Mouse (Mus musculus) left cerebral cortex, postnatal 10 days (tissue): ENCODE data around the gene Crebbp. TPM values are rescaled to one million over a fixed set of nuclear protein-coding genes. Genes with fewer than 3 reads are reported as not detected.
A peak's percentile ranks its signal among the peaks of the same experiment; 100 is the strongest.
"Not testable (repeated sequence)": the region's sequence is repeated elsewhere in the genome, so short reads cannot be mapped to it uniquely, and the experiment has no call there.

Experiments
- DNase-seq, 2 experiments: peaks; one replicate each; pipeline ENCODE4 v3.0.0; 2021 to 2022; ENCODE audit warnings: low spot score in 2 of 2, mixed read lengths in 1 of 2; ENCODE audit errors: extremely low spot score in 1 of 2
- intact Hi-C: fragments of 180-260 bp; cut with DNase I; formaldehyde crosslinking; loops from one replicate; pipeline ENCODE4 v1.15.1; 2025
- total RNA-seq, 2 experiments: library from RNA; stranded (reverse); gene quantifications; 2 replicates each; pipeline ENCODE4 v1.2.3; 2021

Crebbp gene
- total RNA-seq, result 10 to 100 TPM; 79.1 to 80.5 TPM

DNA sequence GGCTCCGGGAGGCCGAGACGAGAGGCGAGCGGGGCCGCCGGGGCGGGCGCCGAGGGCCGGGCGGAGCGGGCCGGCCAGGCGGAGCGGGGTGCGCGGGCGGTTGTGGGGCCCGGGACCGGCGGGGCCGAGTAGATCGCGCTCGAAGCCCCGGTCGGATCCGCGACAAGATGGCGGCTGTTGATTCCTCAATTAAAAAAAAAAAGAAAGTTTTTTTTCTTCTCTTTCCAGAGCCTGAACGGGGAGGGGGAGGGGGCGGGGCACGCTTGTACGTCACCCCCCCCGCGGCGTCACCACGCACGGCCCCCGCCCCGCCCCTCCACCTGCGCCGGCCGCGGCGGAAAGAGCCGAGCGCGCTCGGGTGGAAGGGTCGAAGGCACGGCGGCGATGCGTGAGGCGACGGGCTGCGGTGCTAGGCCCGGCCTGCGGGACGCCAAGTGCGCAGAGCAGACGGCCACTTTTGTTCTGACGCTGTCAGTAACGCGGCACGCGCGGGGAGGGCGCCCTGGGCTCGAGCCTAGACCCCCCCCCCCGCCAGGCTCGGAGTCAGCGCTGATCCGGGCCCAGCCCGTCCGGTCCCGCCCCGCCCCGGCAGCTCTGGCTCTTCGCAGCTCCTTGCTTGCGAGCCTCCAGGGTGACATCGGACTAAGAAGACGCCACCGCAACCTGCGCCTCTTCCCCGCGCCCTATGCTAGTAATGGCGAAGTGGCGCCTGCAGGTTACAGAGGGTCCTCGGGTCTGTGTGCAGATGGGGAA lies at the start of gene Crebbp:
Gene Crebbp (minus strand): TSS at position 199 of the 753 bp plus-strand sequence.
- DNase-seq, result peak; percentile 84 to 96
- intact Hi-C loops, result loop anchor here (5.0 kb wide), 2 partner anchors 57 to 137 kb away; partner anchors contain the start of gene Trap1

DNA sequence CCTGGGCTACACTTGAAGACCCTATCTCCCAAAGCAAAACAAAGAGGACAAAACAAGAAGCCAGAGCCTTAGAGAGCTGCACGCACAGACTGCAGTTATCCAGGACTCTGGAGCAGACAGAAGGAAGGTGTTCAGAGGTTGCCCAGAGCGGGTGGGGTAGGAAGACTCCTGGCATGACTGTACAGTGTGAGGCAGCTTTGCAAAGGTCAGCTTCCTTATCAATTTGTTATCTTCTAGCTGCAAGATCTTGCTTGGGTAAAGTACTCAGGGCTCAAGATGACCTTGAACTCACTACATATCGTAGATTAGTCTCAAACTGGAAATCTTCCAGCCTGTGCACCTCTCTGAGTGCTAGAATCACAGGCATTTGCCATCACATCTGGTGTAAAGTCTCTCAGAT lies 49.7 kb upstream of the Crebbp start:
- no peak for DNase-seq
- intact Hi-C loops, result no loop called here

DNA sequence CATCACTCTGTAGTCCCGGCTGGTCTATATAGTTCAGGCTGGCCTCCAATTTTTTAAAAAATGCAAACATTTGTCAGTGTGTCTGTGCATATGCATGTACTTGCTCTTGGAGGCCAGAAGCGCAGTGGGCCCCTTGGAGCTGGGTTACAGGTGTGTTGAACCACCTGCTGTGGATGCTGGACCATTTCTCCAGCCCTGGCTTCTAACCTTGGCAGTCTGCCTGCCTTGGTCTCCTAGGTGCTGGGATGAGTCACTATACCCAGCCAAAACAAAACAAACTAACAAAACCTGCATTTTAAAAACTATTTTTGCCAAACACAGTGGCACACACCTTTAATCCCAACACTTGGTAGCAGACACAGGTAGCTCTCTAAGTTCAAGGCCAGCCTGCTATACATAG lies 43.7 kb upstream of the Crebbp start:
- intact Hi-C loops, result no loop called here
- no peak for DNase-seq

DNA sequence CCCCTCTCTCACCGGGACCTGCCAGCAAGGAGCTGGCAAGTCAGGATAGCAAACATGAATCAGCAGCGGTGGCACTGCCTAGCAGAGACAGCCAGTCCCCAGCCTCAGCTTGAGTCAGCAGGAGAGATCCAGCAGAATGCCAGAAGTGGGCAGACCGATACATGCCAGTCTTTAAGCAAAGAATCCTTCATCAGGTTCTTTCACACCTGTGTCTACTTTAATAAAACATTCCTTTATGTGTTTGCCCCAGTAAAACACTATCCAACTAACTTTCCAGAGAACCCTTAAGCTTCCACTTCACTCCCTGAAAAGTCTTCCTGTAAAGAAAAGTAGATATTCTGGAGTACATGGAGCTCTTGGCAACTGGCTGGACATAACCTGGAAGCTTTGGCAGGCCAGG lies 35.0 kb upstream of the Crebbp start:
- intact Hi-C loops, result no loop called here
- no peak for DNase-seq

DNA sequence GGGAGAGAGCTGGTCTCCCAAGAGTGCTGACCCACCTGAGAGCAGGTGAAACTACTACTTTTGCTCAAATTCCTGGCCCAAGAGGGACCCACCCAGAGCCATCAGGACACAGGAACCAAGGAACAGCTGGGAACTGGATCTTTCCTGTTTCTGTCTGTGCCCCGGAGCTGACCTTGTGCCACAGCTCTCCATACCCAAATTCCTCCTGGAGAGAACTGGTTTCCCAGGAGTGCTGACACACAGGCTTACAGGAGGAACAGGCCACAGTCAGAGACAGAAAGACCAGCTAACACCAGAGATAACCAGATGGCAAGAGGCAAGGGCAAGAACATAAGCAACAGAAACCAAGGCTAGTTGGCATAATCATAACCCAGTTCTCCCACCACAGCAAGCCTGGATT lies 31.4 kb upstream of the Crebbp start:
- DNase-seq, intact Hi-C loops: not testable (repeated sequence)

DNA sequence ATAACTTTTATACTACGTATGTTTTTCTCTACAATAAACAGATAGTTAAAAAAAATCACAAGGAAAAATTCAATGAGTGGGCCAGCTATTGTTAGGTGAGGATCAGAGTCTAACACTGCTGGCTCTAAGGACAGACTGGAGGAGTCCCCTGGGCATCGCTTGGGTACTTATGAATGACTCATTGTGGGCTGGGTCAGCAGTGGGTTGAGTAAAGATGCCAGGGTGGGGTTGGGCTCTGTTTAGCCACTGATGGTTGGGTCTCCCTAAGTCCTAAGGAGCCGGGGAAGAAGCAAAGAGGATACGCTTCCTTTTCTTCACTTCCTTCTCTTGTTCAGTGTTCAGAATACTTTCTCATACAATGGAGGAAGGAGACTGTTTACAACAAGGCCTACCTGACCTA lies 22.3 kb upstream of the Crebbp start:
- intact Hi-C loops, result no loop called here
- no peak for DNase-seq

DNA sequence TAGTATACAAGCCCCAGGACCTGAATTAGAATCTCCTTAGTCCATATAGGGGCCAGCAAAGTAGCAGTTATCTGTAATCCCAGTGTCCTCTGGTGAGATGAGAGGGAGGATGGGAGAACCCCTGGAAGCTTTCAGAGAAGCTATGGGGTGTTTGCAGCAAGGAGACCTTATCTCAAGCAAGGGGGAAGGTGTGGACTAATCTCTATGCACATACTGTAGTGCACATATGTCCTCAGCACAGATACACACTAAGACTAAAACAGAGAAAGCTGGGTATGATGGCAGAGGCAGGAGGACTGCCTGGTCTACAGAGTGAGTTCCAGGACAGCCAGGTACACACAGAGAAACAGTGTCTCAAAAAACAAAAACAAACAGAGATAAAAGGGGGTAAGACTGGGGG lies 21.8 kb upstream of the Crebbp start:
- no peak for DNase-seq
- intact Hi-C loops, result no loop called here

DNA sequence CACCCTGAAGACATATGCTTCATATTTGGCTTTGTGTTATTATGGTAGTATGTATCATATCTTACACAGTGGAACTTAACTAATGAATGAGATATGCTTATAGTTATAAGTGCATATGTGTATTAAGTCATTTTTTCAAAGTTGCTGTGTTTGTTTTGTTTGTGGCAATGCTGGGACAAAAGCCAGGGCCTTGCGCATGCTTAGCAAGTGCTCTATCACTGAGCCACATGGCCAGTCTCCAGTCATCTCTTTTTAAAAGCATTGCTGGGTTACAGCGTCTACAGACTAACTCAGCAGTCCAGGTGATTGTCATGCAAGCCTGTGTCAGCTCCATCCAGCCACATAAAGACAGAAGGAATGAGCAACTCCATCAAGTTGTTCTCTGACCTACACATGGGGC lies 12.0 kb upstream of the Crebbp start:
- DNase-seq, result no peak
- intact Hi-C loops, result no loop called here

DNA sequence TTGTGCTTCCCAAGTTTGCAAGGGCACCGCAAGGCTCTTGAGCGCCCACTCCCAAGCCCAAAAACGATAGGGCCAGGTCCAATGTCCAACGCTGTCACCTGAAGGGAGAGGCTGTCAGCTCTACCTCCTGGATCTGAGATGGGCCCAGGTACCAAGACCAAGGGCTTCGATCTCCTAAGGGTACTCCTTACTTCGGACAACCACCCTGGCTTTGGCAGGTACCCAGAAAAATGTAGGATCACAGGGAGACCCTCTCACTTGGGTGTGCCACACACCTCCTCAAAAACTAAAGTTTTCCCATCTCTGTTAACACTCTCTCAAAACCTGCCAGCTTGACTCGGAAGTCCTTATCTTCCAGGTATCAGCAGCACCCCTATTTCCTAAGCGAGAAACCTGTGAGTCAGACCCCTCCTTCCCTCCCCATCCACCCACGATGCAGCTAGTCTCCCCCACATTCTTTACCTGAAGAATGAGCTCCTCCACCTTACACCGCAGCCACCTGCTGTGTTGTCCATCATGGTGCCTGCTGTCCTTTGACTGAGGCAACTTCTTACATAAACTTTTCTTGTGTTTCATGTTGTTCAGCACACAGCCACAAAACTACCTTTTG lies 939 bp upstream of the Crebbp start:
- peak in 1 of 2 experiments; percentile 29 for DNase-seq
- intact Hi-C loops, result loop anchor here (5.0 kb wide), 2 partner anchors 57 to 137 kb away; partner anchors contain the start of gene Trap1

DNA sequence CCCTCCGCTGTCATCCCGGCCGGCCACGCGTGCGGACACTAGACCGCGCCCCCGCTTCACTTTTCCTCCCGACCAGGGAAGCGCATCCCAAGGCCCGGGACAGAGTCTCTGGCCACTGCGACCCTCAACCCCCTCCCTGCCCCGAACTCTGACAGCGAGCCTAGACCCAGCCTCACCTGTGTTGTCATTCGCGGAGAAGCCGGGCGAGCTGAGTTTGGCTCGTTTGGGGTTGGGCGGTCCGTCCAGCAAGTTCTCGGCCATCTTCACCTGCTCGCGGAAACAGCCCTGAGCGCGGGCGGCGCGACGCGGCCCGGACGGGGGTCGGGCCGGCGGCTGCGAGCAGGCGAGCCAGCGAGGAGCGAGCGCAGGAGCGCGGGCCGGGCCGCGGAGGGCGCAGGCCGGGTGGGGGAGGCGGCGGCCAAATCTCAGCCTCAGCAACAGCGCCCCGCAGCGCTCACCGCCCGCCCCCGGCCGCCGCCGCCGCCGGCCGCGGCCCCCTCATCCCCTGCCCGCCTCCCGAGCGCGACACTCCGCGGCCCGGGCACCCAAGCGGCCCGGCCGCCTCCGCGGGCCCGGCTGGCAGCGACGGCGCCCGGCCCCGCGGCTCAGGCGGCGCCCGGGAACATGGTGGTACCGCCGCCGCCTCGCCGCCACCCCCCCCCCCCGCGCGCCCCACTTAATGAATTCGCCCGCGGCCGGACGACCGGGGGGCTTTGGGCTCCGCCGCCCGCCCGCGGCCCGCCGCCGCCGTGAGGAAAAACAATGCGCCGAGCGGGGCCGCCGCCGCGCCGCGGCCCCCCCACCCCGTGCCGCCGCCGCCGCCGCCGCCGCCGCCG lies 616 bp downstream of the Crebbp start:
- DNase-seq, result peak in 1 of 2 experiments; percentile 86
- intact Hi-C loops, result loop anchor here (5.0 kb wide), 2 partner anchors 56 to 136 kb away; partner anchors contain the start of gene Trap1

DNA sequence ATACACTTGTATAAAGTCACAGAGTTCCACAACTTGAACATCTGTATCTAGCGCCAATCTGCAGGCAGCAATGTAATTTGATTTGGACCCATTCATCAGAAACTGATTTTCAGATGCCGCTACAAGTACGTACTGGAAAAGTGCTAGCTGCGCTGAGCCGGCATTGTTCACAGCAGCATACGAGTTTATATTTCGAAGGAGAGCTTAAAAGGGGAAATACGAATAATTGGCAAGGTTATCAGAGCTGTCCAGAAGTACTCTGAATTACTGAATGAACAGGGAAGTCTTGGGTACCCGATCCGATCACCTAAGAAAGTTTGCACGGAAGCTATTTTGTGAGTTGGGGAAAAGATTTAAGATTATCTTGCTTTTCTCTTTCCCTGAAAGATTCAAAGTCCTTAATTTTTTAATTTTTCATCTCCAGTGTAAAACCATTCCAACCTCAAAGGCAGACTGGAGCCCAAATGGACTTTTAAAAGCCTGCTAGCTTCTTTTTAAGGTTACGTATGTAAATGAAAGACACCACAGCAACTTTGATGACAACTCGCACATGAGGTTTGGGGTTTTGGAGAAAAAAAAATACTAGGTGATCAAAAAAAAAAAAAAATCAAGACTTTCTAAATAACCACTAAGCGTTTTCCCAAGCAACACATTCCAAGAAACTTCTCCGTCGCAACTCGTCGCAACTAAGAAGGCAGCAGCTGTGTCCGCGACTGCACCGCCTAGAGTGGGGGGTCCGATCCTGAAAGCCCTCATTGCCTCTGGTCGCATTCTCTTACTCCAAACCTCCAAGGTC lies 1.4 kb downstream of the Crebbp start:
- intact Hi-C loops, result loop anchor here (5.0 kb wide), 2 partner anchors 55 to 135 kb away; partner anchors contain the start of gene Trap1
- no peak for DNase-seq

DNA sequence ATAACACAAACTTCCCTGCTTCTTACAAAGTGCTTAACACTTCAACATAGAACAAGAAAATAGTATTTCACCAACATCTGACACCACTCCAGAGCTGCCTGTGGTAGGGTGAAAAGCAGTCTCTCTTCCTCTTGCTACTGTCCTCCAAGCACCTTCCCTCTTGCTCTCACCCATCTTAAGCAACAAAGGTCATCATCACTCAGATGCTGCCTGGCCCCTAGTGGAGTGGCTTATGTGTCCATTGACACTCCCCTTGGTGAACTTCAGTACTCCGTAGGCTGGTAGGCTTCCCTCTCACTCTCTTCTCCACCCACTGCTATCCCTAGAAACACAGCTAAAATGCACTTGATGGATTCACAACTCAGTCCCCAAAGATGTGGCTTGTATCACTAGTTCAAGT lies 3.5 kb downstream of the Crebbp start:
- intact Hi-C loops, result loop anchor here (5.0 kb wide), 2 partner anchors 53 to 133 kb away; partner anchors contain the start of gene Trap1
- DNase-seq, result no peak

DNA sequence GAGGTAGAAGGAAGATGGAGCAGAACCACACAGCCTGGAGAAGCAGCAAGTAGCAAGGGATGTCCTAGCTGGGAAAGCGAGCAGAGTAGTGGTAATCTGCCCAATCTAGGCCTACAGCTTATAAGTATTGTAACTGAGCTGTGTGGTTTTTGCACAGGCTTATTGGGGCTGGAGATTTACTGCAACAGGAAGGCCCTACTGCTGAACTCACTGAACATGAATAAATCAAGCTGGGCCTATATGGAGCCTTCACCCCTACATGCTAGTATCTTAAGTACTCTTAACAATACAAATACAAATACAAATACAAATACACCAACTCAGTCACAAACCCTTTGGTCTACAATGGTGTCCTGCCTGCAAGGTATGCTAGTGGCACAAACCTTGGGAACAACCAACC lies 10.2 kb downstream of the Crebbp start:
- intact Hi-C loops, result no loop called here
- DNase-seq, result no peak

DNA sequence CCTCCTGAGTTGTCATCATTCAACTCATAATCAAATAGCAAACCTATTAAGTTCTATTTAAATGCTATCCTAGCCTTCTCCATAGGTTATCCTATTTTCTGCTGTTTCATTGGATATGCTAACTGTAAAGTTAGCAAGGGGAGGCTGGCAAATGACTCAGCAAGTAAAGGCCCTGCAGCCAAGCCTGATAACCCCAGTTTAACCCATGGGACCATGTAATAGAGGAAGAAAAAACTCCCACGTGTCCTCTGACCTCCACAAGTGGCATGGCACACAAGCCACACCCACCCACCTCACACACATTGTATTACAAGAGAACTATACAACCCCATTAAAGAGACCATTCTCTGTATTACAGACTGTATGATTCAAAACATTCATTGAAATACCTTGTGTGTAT lies 13.8 kb downstream of the Crebbp start:
- DNase-seq, result no peak
- intact Hi-C loops, result no loop called here

DNA sequence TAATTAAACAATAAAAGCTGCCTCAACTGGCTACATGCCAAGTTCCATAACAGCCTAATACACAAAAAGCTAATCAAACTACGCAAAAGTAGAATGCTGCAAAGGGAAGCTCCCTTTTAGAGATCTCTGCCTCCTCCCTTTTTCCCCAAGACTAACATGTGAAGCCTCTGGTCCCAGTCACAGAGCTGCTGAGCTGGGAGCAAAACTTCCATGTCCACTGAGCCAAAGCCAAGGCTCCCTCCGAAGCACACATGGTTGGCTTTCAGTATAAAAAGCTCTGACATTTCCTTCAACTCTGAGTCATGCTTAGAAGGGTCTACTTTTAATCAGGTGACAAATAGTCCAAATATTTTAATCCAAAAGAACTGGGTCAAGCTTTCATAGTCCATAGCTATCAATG lies 14.2 kb downstream of the Crebbp start:
- DNase-seq, result no peak
- intact Hi-C loops, result no loop called here

DNA sequence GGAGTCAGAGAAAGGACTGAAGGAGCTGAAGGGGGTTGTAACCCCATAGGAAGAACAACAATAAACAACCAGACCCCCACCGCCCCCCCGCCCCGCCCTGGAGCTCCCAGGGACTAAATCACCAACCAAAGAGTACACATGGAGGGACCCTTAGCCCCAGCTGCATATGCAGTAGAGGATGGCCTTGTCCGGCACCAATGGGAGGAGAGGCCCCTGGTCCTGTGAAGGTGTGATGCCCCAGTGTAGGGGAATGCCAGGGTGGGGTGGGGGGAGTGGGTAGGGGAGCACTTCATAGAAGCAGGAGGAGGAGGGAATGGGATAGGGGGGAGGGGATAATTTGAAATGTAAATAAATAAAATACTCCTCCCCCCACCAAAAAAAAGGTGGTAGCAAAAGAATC lies 15.8 kb downstream of the Crebbp start:
- DNase-seq, result no peak
- intact Hi-C loops, result no loop called here

DNA sequence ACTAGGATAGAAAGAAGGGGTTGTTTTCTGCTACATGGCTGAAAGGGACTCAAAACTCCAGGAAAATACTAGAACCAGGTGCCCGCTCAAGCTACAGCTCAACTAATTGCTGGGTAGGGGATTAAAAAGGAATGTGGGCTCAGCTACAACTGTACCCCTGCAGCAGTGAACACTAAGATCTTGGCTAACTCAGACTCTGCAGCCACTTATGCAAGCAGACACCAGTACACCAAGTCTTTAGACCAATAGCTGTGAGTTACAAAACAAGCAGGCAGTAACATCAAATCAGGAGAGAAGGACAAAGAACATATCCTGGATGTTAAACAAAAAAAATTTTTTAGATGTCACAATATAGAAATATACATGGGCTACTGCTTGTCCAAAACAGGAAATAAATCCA lies 23.6 kb downstream of the Crebbp start:
- DNase-seq, result no peak
- intact Hi-C loops, result no loop called here

DNA sequence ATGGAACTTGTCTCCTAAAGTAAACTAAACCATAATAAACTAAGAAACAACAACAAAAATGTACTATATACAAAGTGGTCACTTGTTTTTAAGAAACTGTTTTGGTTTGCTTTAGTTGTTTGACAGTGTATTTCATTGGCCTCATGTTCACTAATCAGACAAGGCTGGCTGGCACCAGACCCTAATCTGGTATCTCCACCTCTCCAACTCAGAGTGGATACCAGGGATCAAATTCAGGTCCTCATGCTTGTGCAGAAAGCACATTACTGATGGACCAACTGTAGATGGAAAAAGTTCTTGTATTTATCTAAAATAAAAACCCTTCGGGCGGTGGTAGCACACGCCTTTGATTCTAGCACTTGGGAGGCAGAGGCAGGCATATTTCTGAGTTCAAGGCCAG lies 38.7 kb downstream of the Crebbp start:
- no peak for DNase-seq
- intact Hi-C loops, result no loop called here

DNA sequence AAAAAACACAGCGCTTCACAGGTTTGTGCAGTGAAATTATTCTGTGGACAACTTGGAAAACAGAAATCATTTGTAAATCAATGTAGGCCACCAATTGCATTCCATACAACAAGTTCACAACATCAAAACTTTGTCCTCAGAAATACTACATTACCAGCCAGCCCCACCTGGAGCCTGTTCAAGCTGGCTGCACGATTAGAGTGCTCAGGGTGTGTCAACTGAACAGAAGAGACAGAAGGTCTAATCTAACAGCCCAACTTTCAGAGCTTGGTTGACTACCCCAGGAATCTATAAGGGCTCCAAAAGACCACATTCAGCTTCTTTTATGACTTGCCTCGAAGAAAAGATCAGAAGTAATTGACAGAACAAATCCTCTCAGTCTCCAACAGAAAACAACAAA lies 44.3 kb downstream of the Crebbp start:
- no peak for DNase-seq
- intact Hi-C loops, result no loop called here
